In the genomic region with DNA sequence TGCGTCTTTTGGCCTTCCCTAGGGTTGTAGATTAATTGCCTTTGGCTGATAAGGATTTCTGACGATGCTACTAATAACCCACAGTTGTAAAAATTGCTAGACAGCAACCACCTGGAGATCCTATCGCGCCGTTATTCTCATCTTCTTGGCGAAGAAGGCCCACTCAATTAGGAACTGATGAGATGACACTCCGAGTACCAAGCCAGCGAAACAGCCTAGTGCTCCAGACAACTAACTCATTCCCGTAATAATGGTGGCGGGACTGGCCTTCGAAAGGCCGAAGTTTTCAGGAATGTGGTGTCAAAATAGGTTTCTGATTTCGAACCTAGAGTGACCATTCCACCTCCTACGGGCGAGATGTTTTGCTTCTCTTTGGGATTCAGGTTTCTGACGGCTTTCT, we compare ENCODE assay signal across 9 mouse cellular contexts. TPM values are rescaled to one million over a fixed set of nuclear protein-coding genes. Genes with fewer than 3 reads are reported as not detected.
DNase-seq lines count a peak whose midpoint lies in the region; ATAC-seq lines count a peak whose summit lies in the region.
"Had no signal": no experiment of that assay in that cellular context is flagged by ENCODE, and none has a peak within 500 bp of the region (broad histone marks: within the 10 kb centered on the region; RNA-seq: fewer than 3 reads in every experiment).

No protein-coding gene starts in this region.

- DNase-seq in heart, adult 11 months, result no peak
- peak; percentile 57 for DNase-seq in embryo, embryonic 10 days (ENCODE audit: low spot score)
- no peak for DNase-seq in MN1 (ENCODE audit: low spot score)
- DNase-seq in right cerebral cortex, adult 18-20 months, result no peak
- DNase-seq in cerebellum, postnatal 25 days, result no peak
- DNase-seq: cerebellum, adult 11 months had no signal

- H3K4me1 ChIP-seq in heart, embryonic 13.5 days, result peaks cover 49% of the 10 kb centered on the region
- H3K4me1 ChIP-seq in hindbrain, embryonic 15.5 days (replicated peaks), result peaks cover 44% of the 10 kb centered on the region
- H3K4me1 ChIP-seq in midbrain, embryonic 15.5 days, result peaks cover 40% of the 10 kb centered on the region

- H3K27me3 ChIP-seq in heart, embryonic 13.5 days (replicated peaks), result 0 out of 2 replicates have a peak, but pooled peaks cover 11% of the 10 kb centered on the region
- H3K27me3 ChIP-seq in hindbrain, embryonic 15.5 days, result no peaks in the 10 kb centered on the region
- H3K27me3 ChIP-seq in midbrain, embryonic 15.5 days (replicated peaks), result no peaks in the 10 kb centered on the region

- H3K9ac ChIP-seq in heart, embryonic 13.5 days, result peak overlapping the region; percentile 95
- peak overlapping the region; percentile 88 for H3K9ac ChIP-seq in hindbrain, embryonic 15.5 days
- peak overlapping the region; percentile 97 for H3K9ac ChIP-seq in midbrain, embryonic 15.5 days

- no peaks in the 10 kb centered on the region for H3K9me3 ChIP-seq in heart, embryonic 13.5 days
- H3K9me3 ChIP-seq in hindbrain, embryonic 15.5 days, result no peaks in the 10 kb centered on the region
- H3K9me3 ChIP-seq in midbrain, embryonic 15.5 days, result no peaks in the 10 kb centered on the region

- ATAC-seq in heart, embryonic 13.5 days (ENCODE audit: extremely low read depth, insufficient number of reproducible peaks, low FRiP score, low TSS enrichment), result no peak
- ATAC-seq in hindbrain, embryonic 15.5 days (ENCODE audit: low FRiP score, low read depth), result no peak
- no peak for ATAC-seq in midbrain, embryonic 15.5 days (replicated peaks)

- peak overlapping the region; percentile 93 for H3K4me3 ChIP-seq in heart, embryonic 13.5 days
- peak overlapping the region; percentile 88 for H3K4me3 ChIP-seq in hindbrain, embryonic 15.5 days
- H3K4me3 ChIP-seq in midbrain, embryonic 15.5 days, result peak overlapping the region; percentile 99

- peak overlapping the region; percentile 87 for H3K4me2 ChIP-seq in heart, embryonic 13.5 days
- peak overlapping the region; percentile 96 for H3K4me2 ChIP-seq in hindbrain, embryonic 15.5 days
- H3K4me2 ChIP-seq in midbrain, embryonic 15.5 days, result peak overlapping the region; percentile 82

- H3K27ac ChIP-seq in heart, embryonic 13.5 days (replicated peaks), result peak overlapping the region; percentile 92; the same call in 1 of the 2 replicates
- H3K27ac ChIP-seq in hindbrain, embryonic 15.5 days (replicated peaks), result peak overlapping the region; percentile 91
- peak overlapping the region; percentile 90 for H3K27ac ChIP-seq in midbrain, embryonic 15.5 days

- 6% methylated on average over 16 of the region's 16 CpGs for WGBS in heart, embryonic 13.5 days
- WGBS in hindbrain, embryonic 15.5 days, result 1% methylated on average over 16 of the region's 16 CpGs
- WGBS in midbrain, embryonic 15.5 days, result 1% methylated on average over 16 of the region's 16 CpGs

- no peaks in the 10 kb centered on the region for H3K36me3 ChIP-seq in heart, embryonic 13.5 days
- no peaks in the 10 kb centered on the region for H3K36me3 ChIP-seq in hindbrain, embryonic 15.5 days
- no peaks in the 10 kb centered on the region for H3K36me3 ChIP-seq in midbrain, embryonic 15.5 days (replicated peaks)

RNA-seq across cellular contexts. Expression of gene Cachd1, which starts 1.6 kb away (rescaled TPM):
- polyA plus RNA-seq in heart, embryonic 13.5 days (2015; fragmentation: Nextera tagmentation; extraction: Ambion mirVana), result 6.8 and 6.9 TPM in 2 replicates
- 21.9 and 24.8 TPM in 2 replicates for polyA plus RNA-seq in hindbrain, embryonic 15.5 days (2015; fragmentation: Nextera tagmentation; extraction: Ambion mirVana)
- 41.8 and 48.7 TPM in 2 replicates for polyA plus RNA-seq in midbrain, embryonic 15.5 days (2015; fragmentation: Nextera tagmentation; extraction: Ambion mirVana)
